Mouse (Mus musculus): Measurements from ENCODE around the gene Noxo1. TPM values are rescaled to one million over a fixed set of nuclear protein-coding genes. Genes with fewer than 3 reads are reported as not detected.
"Not testable (repeated sequence)": the region's sequence is repeated elsewhere in the genome, so short reads cannot be mapped to it uniquely, and the experiment has no call there.

Gene Noxo1
- polyA plus RNA-seq, 1 experiment from 2014 or later = 1.5 TPM

GRCm38 (mm10) chr17:24706982-24707800 lies 11.2 kb downstream of the Noxo1 start, which contains the start of gene Tbl3:
TSS of gene Tbl3 (minus strand) at chr17:24707660.
- peak within 1 kb of the TSS; percentile 75 for H3K4me3 ChIP-seq (ENCODE audit: low read depth, low read length)
- peaks cover 6% of the 10 kb centered on the region for H3K36me3 ChIP-seq (ENCODE audit: control insufficient read depth, insufficient read depth, low read length)
- peak within 1 kb of the TSS; percentile 40 for H3K27ac ChIP-seq (ENCODE audit: low read depth, low read length)
- peak within 1 kb of the TSS; percentile 78 for H3K4me2 ChIP-seq (ENCODE audit: low read depth)
- DNase-seq (ENCODE audit: low spot score) (peak; percentile 96), ATAC-seq (ENCODE audit: insufficient read depth, low FRiP score, low TSS enrichment) (peak; percentile 87)
- no peaks in the 10 kb centered on the region for H3K9me3 ChIP-seq (ENCODE audit: control insufficient read depth, low read length)
- peak within 1 kb of the TSS; percentile 67 for H3K9ac ChIP-seq (ENCODE audit: low read length)
- H3K4me1 ChIP-seq (ENCODE audit: control insufficient read depth, insufficient read depth, low read length) = 0 out of 2 replicates have a peak, but pooled peaks cover 3% of the 10 kb centered on the region
- H3K27me3 ChIP-seq (ENCODE audit: control insufficient read depth, insufficient read depth, low read length) = no peaks in the 10 kb centered on the region
- WGBS = 4% methylated on average over 32 of the region's 32 CpGs

- peaks cover 6% of the 10 kb centered on the region for H3K36me3 ChIP-seq (ENCODE audit: control insufficient read depth, insufficient read depth, low read length)
- peak overlapping the region; percentile 30; the same call in 1 of the 2 replicates for H3K9ac ChIP-seq (ENCODE audit: low read length)
- peak overlapping the region; percentile 75 for H3K4me3 ChIP-seq (ENCODE audit: low read depth, low read length)
- H3K4me2 ChIP-seq (ENCODE audit: low read depth) = peak overlapping the region; percentile 78
- 0 out of 2 replicates have a peak, but pooled peaks cover 3% of the 10 kb centered on the region for H3K4me1 ChIP-seq (ENCODE audit: control insufficient read depth, insufficient read depth, low read length)
- no peaks in the 10 kb centered on the region for H3K27me3 ChIP-seq (ENCODE audit: control insufficient read depth, insufficient read depth, low read length)
- DNase-seq (ENCODE audit: low spot score) (peak; percentile 21), ATAC-seq (ENCODE audit: insufficient read depth, low FRiP score, low TSS enrichment) (peak; percentile 59; the same call in 1 of the 2 replicates)
- H3K27ac ChIP-seq (ENCODE audit: low read depth, low read length) = peak overlapping the region; percentile 28; the same call in 1 of the 2 replicates
- H3K9me3 ChIP-seq (ENCODE audit: control insufficient read depth, low read length) = no peaks in the 10 kb centered on the region
- WGBS = 7% methylated on average over 24 of the region's 24 CpGs
Observed at GRCm38 (mm10) chr17:24707801-24708425, 11.9 kb downstream of the Noxo1 start.

- DNase-seq (ENCODE audit: low spot score) (no peak), ATAC-seq (ENCODE audit: insufficient read depth, low FRiP score, low TSS enrichment) (no peak)
- Histone ChIP-seq H3K27me3 (ENCODE audit: control insufficient read depth, insufficient read depth, low read length) (no peaks in the 10 kb centered on the region), H3K36me3 (ENCODE audit: control insufficient read depth, insufficient read depth, low read length) (peaks cover 6% of the 10 kb centered on the region), H3K9ac (ENCODE audit: low read length) (no peak overlapping the region), H3K4me1 (ENCODE audit: control insufficient read depth, insufficient read depth, low read length) (0 out of 2 replicates have a peak, but pooled peaks cover 3% of the 10 kb centered on the region), H3K9me3 (ENCODE audit: control insufficient read depth, low read length) (no peaks in the 10 kb centered on the region), H3K27ac (ENCODE audit: low read depth, low read length) (no peak overlapping the region), H3K4me3 (ENCODE audit: low read depth, low read length) (no peak overlapping the region), H3K4me2 (ENCODE audit: low read depth) (no peak overlapping the region)
- WGBS = 36% methylated on average over 2 of the region's 2 CpGs
Observed at GRCm38 (mm10) chr17:24708646-24709045, 12.6 kb downstream of the Noxo1 start.

GRCm38 (mm10) chr17:24715556-24715955 lies 19.5 kb downstream of the Noxo1 start:
- Histone ChIP-seq H3K36me3 (ENCODE audit: control insufficient read depth, insufficient read depth, low read length) (peaks cover 4% of the 10 kb centered on the region; the same call in 1 of the 2 replicates), H3K27ac (ENCODE audit: low read depth, low read length) (no peak overlapping the region), H3K4me3 (ENCODE audit: low read depth, low read length) (no peak overlapping the region), H3K4me2 (ENCODE audit: low read depth) (no peak overlapping the region), H3K9ac (ENCODE audit: low read length) (no peak overlapping the region), H3K4me1 (ENCODE audit: control insufficient read depth, insufficient read depth, low read length) (no peaks in the 10 kb centered on the region), H3K9me3 (ENCODE audit: control insufficient read depth, low read length) (no peaks in the 10 kb centered on the region), H3K27me3 (ENCODE audit: control insufficient read depth, insufficient read depth, low read length) (no peaks in the 10 kb centered on the region)
- 59% methylated on average over 6 of the region's 6 CpGs for WGBS
- DNase-seq (ENCODE audit: low spot score) (no peak), ATAC-seq (ENCODE audit: insufficient read depth, low FRiP score, low TSS enrichment) (no peak)

- H3K4me1 ChIP-seq (ENCODE audit: control insufficient read depth, insufficient read depth, low read length) = peaks cover 3% of the 10 kb centered on the region; the same call in 1 of the 2 replicates
- H3K9me3 ChIP-seq (ENCODE audit: control insufficient read depth, low read length) = no peaks in the 10 kb centered on the region
- H3K27ac ChIP-seq (ENCODE audit: low read depth, low read length) = no peak overlapping the region
- no peak for DNase-seq (ENCODE audit: low spot score)
- no peaks in the 10 kb centered on the region for H3K27me3 ChIP-seq (ENCODE audit: control insufficient read depth, insufficient read depth, low read length)
- no peak overlapping the region for H3K4me3 ChIP-seq (ENCODE audit: low read depth, low read length)
- WGBS = 95% methylated on average over 15 of the region's 15 CpGs
- H3K9ac ChIP-seq (ENCODE audit: low read length) = no peak overlapping the region
- no peak overlapping the region for H3K4me2 ChIP-seq (ENCODE audit: low read depth)
- ATAC-seq (ENCODE audit: insufficient read depth, low FRiP score, low TSS enrichment) = no peak
- peaks cover 4% of the 10 kb centered on the region for H3K36me3 ChIP-seq (ENCODE audit: control insufficient read depth, insufficient read depth, low read length)
Observed at GRCm38 (mm10) chr17:24716166-24716682, 20.2 kb downstream of the Noxo1 start.

GRCm38 (mm10) chr17:24717943-24718342 lies 21.9 kb downstream of the Noxo1 start, which contains the start of the genes Rnf151 and Rps2:
TSS of gene Rnf151 (minus strand) at chr17:24718063.
TSS of gene Rps2 (plus strand) at chr17:24718116.
- ATAC-seq (ENCODE audit: insufficient read depth, low FRiP score, low TSS enrichment) = no peak
- Histone ChIP-seq H3K4me2 (ENCODE audit: low read depth) (peak within 1 kb of the TSS; percentile 51), H3K27ac (ENCODE audit: low read depth, low read length) (no peak within 1 kb of the TSS), H3K4me3 (ENCODE audit: low read depth, low read length) (peak within 1 kb of the TSS; percentile 74), H3K9ac (ENCODE audit: low read length) (no peak within 1 kb of the TSS), H3K9me3 (ENCODE audit: control insufficient read depth, low read length) (no peaks in the 10 kb centered on the region), H3K36me3 (ENCODE audit: control insufficient read depth, insufficient read depth, low read length) (peaks cover 10% of the 10 kb centered on the region), H3K4me1 (ENCODE audit: control insufficient read depth, insufficient read depth, low read length) (peaks cover 10% of the 10 kb centered on the region), H3K27me3 (ENCODE audit: control insufficient read depth, insufficient read depth, low read length) (no peaks in the 10 kb centered on the region)
- DNase-seq (ENCODE audit: low spot score) = no peak
- 80% methylated on average over 4 of the region's 4 CpGs for WGBS

- not testable (repeated sequence) for H3K27ac ChIP-seq (ENCODE audit: low read depth, low read length); H3K27me3 ChIP-seq (ENCODE audit: control insufficient read depth, insufficient read depth, low read length); DNase-seq (ENCODE audit: low spot score); H3K9me3 ChIP-seq (ENCODE audit: control insufficient read depth, low read length); ATAC-seq (ENCODE audit: insufficient read depth, low FRiP score, low TSS enrichment)
- H3K9ac ChIP-seq (ENCODE audit: low read length) = peak overlapping the region; percentile 75
- H3K4me2 ChIP-seq (ENCODE audit: low read depth) = peak overlapping the region; percentile 51
- peaks cover 10% of the 10 kb centered on the region for H3K4me1 ChIP-seq (ENCODE audit: control insufficient read depth, insufficient read depth, low read length)
- peak overlapping the region; percentile 74 for H3K4me3 ChIP-seq (ENCODE audit: low read depth, low read length)
- H3K36me3 ChIP-seq (ENCODE audit: control insufficient read depth, insufficient read depth, low read length) = peaks cover 10% of the 10 kb centered on the region
- WGBS = 58% methylated on average over 5 of the region's 5 CpGs
Observed at GRCm38 (mm10) chr17:24718938-24719337, 22.9 kb downstream of the Noxo1 start.

- Histone ChIP-seq H3K27ac (ENCODE audit: low read depth, low read length) (peak overlapping the region; percentile 77), H3K4me1 (ENCODE audit: control insufficient read depth, insufficient read depth, low read length) (peaks cover 10% of the 10 kb centered on the region), H3K36me3 (ENCODE audit: control insufficient read depth, insufficient read depth, low read length) (peaks cover 10% of the 10 kb centered on the region), H3K4me3 (ENCODE audit: low read depth, low read length) (peak overlapping the region; percentile 74), H3K4me2 (ENCODE audit: low read depth) (peak overlapping the region; percentile 84), H3K9ac (ENCODE audit: low read length) (peak overlapping the region; percentile 90), H3K27me3 (ENCODE audit: control insufficient read depth, insufficient read depth, low read length) (no peaks in the 10 kb centered on the region), H3K9me3 (ENCODE audit: control insufficient read depth, low read length) (no peaks in the 10 kb centered on the region)
- peak; percentile 99 for DNase-seq (ENCODE audit: low spot score)
- peak; percentile 96 for ATAC-seq (ENCODE audit: insufficient read depth, low FRiP score, low TSS enrichment)
- under 1% methylated on average over 61 of the region's 61 CpGs for WGBS
Observed at GRCm38 (mm10) chr17:24719494-24720222, 23.6 kb downstream of the Noxo1 start.
